Mouse (Mus musculus) layer of hippocampus, adult 6 months (tissue): ENCODE measurements around the gene Gm20458. TPM values are rescaled to one million over a fixed set of nuclear protein-coding genes. Genes with fewer than 3 reads are reported as not detected.

Source experiments
- long read RNA-seq, 2 experiments: library from polyadenylated mRNA; unstranded; transcript quantifications; one replicate each; pipeline ENCODE4 v2.0.0; 2019 to 2020
- polyA plus RNA-seq: library from polyadenylated mRNA; unstranded; fragments of <200 nt; fragmentation: Nextera tagmentation; gene quantifications from 2 replicates; pipeline ENCODE4 v1.2.3, GENCODE M21; 2021

The Gm20458 gene
- 8.3 and 10.1 TPM in 2 replicates for polyA plus RNA-seq
- long read RNA-seq, experiment 1, partial matches to known transcripts: 18 of 26 reads
- long read RNA-seq, experiment 1, other reads (novel, unspliced or antisense): 7 of 26 reads
- long read RNA-seq, experiment 2, partial matches to known transcripts: 18 of 47 reads
- long read RNA-seq, experiment 2, other reads (novel, unspliced or antisense): 28 of 47 reads

GRCm38 (mm10) chr2:164460745-164461551 lies at the start of gene Gm20458:
Gene Gm20458, plus strand, starts transcription at chr2:164460967.

GRCm38 (mm10) chr2:164443460-164444000 lies 17.2 kb upstream of the Gm20458 start, which contains the start of gene Sdc4:
Gene Sdc4, minus strand, starts transcription at chr2:164443887.

GRCm38 (mm10) chr2:164456864-164457300 lies 3.9 kb upstream of the Gm20458 start, which contains the start of gene Sys1:
Gene Sys1, plus strand, starts transcription at chr2:164456964.

GRCm38 (mm10) chr2:164473624-164474023 lies 12.9 kb downstream of the Gm20458 start, which contains the start of gene Trp53tg5:
Gene Trp53tg5, minus strand, starts transcription at chr2:164473724.

GRCm38 (mm10) chr2:164485681-164486257 lies 25.0 kb downstream of the Gm20458 start, which contains the start of gene Dbndd2:
Gene Dbndd2, plus strand, starts transcription at chr2:164486106.

GRCm38 (mm10) chr2:164496847-164497690 lies 36.3 kb downstream of the Gm20458 start, which contains the start of gene Pigt:
Gene Pigt, plus strand, starts transcription at chr2:164497520.

Other genes starting within 250 kb of the Gm20458 start
- gene Wfdc15b, start 239.3 kb upstream of the Gm20458 start, polyA plus RNA-seq: not detected in 2 replicates
- gene Svs2, start 222.5 kb upstream of the Gm20458 start, polyA plus RNA-seq: not detected in 2 replicates
- not detected in 2 replicates for gene Svs3b, start 204.3 kb upstream of the Gm20458 start, polyA plus RNA-seq
- gene Svs4, start 182.5 kb upstream of the Gm20458 start, polyA plus RNA-seq: not detected in 2 replicates
- not detected in 2 replicates for gene Svs3a, start 171.7 kb upstream of the Gm20458 start, polyA plus RNA-seq
- not detected in 2 replicates for gene Svs6, start 144.2 kb upstream of the Gm20458 start, polyA plus RNA-seq
- not detected in 2 replicates for gene Svs5, start 128.2 kb upstream of the Gm20458 start, polyA plus RNA-seq
- 0.24 and 0.45 TPM in 2 replicates for gene Slpi, start 71.9 kb upstream of the Gm20458 start, polyA plus RNA-seq
- 0.21 TPM in 2 replicates for gene Rbpjl, start 57.8 kb upstream of the Gm20458 start, polyA plus RNA-seq
- gene Matn4, start 55.8 kb upstream of the Gm20458 start, polyA plus RNA-seq: 2.3 and 2.6 TPM in 2 replicates
- gene Sdc4, start 17.1 kb upstream of the Gm20458 start, polyA plus RNA-seq: 189 and 290 TPM in 2 replicates
- gene Sys1, start 4.0 kb upstream of the Gm20458 start, polyA plus RNA-seq: 122 and 133 TPM in 2 replicates
- not detected in 2 replicates for gene Trp53tg5, start 12.8 kb downstream of the Gm20458 start, polyA plus RNA-seq
- 184 and 200 TPM in 2 replicates for gene Dbndd2, start 25.1 kb downstream of the Gm20458 start, polyA plus RNA-seq
- 48.8 and 68.4 TPM in 2 replicates for gene Pigt, start 36.6 kb downstream of the Gm20458 start, polyA plus RNA-seq
- 0.52 and 8.3 TPM in 2 replicates for gene Wfdc2, start 101.4 kb downstream of the Gm20458 start, polyA plus RNA-seq
- not detected in 2 replicates for gene Spint3, start 112.5 kb downstream of the Gm20458 start, polyA plus RNA-seq
- not detected in 2 replicates for gene Wfdc6a, start 124.5 kb downstream of the Gm20458 start, polyA plus RNA-seq
- gene Eppin, start 132.6 kb downstream of the Gm20458 start, polyA plus RNA-seq: not detected in 2 replicates
- not detected in 2 replicates for gene Wfdc6b, start 152.6 kb downstream of the Gm20458 start, polyA plus RNA-seq
- not detected in 2 replicates for gene Wfdc8, start 152.7 kb downstream of the Gm20458 start, polyA plus RNA-seq
- gene Wfdc16, start 177.8 kb downstream of the Gm20458 start, polyA plus RNA-seq: not detected in 2 replicates
- not detected in 2 replicates for gene Wfdc10, start 195.1 kb downstream of the Gm20458 start, polyA plus RNA-seq
- not detected in 2 replicates for gene Wfdc9, start 195.6 kb downstream of the Gm20458 start, polyA plus RNA-seq
- gene Wfdc11, start 213.1 kb downstream of the Gm20458 start, polyA plus RNA-seq: not detected in 2 replicates
- not detected in 2 replicates for gene Wfdc13, start 224.1 kb downstream of the Gm20458 start, polyA plus RNA-seq
- gene Spint4, start 237.5 kb downstream of the Gm20458 start, polyA plus RNA-seq: not detected in 2 replicates